In genomic region chr11:81584506-81584905, GRCm38 (mm10) we compare ENCODE assay signal across 18 mouse cellular contexts.
DNase-seq lines count a peak whose midpoint lies in the region.
"Had no signal": no experiment of that assay in that cellular context is flagged by ENCODE, and none has a peak within 500 bp of the region (broad histone marks: within the 10 kb centered on the region; RNA-seq: fewer than 3 reads in every experiment).

No protein-coding gene starts in this region.

- 88% methylated on average over 9 of the region's 9 CpGs for WGBS in heart, embryonic 10.5 days

- H3K9me3 ChIP-seq in heart, embryonic 10.5 days: no peaks in the 10 kb centered on the region

- no peak overlapping the region for H3K4me3 ChIP-seq in heart, embryonic 10.5 days

- DNase-seq in heart, adult 11 months: peak; percentile 66
- no peak for DNase-seq in heart, postnatal 36 days
- peak; percentile 54 for DNase-seq in heart, embryonic 10.5 days (ENCODE audit: low spot score)
- DNase-seq in heart, postnatal 4 days: no peak
- peak; percentile 36 for DNase-seq in retina, postnatal 1 day
- no peak for DNase-seq in retina, embryonic 14.5 days (ENCODE audit: low spot score)
- DNase-seq: adrenal gland, adult 2 months; adrenal gland, adult 8-10 months; adrenal gland, postnatal 10 days; adrenal gland, postnatal 14 days; adrenal gland, postnatal 25 days; adrenal gland, postnatal 36 days; B cell, adult 2 months; cerebellum, adult 11 months; cerebellum, adult 11-12 months; cerebellum, adult 18-20 months had no signal

- H3K4me1 ChIP-seq in heart, embryonic 10.5 days: peaks cover 10% of the 10 kb centered on the region; the same call in 1 of the 2 replicates

- H3K36me3 ChIP-seq in heart, embryonic 10.5 days: no peaks in the 10 kb centered on the region
- H3K36me3 ChIP-seq: G1E had no signal

- H3K27me3 ChIP-seq in heart, embryonic 10.5 days (ENCODE audit: insufficient read depth, poor library complexity, severe bottlenecking): no peaks in the 10 kb centered on the region
- H3K27me3 ChIP-seq: Patski had no signal

- intact Hi-C loops in heart, postnatal 36 days (cut with DNase I): no loop called here

- H3K27ac ChIP-seq in heart, embryonic 10.5 days: no peak overlapping the region

Comparison
In these comparisons a context has a peak if more than half of its experiments do, and no peak if none do; other contexts are left out.
1. DNase-seq: peak in heart, adult 11 months (single experiment), heart, embryonic 10.5 days (single experiment) and retina, postnatal 1 day (single experiment); none in heart, postnatal 36 days (0 of 2), heart, postnatal 4 days (single experiment) and retina, embryonic 14.5 days (single experiment).